ENCODE assay signal across 12 mouse cellular contexts in the genomic region with DNA sequence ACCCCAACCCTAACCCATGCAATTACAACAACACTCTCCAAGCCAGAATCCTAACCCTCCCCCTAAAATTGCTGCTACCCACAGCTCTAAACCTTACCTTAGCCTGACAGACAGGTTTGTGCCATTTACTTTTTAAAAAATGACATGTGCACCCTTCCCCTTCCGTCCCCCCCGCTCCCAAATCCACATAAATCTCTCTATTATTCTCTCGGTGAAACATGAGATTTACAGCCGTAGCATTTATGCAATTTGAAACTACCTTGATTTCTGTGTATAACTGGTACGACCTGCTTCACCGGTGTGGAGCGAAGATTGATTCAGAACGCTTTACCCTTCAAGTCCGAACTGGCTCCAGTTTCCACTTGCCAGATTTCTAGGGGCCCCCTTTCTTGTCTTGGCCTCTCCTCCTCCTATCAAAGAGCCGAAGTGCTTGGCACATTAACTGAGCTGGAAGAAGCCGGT. TPM values are rescaled to one million over a fixed set of nuclear protein-coding genes. Genes with fewer than 3 reads are reported as not detected.
DNase-seq lines count a peak whose midpoint lies in the region; ATAC-seq and TF ChIP-seq lines count a peak whose summit lies in the region.
"Had no signal": no experiment of that assay in that cellular context is flagged by ENCODE, and none has a peak within 500 bp of the region (broad histone marks: within the 10 kb centered on the region; RNA-seq: fewer than 3 reads in every experiment).

No protein-coding gene starts in this region.

- TF ChIP-seq EP300 in lung, postnatal 0 days (IDR thresholded peaks at IDR 0.05) = no peak
- TF ChIP-seq EP300 in liver, postnatal 0 days (IDR thresholded peaks at IDR 0.05; ENCODE audit: low read depth) = no peak

- no peaks in the 10 kb centered on the region for H3K36me3 ChIP-seq in lung, postnatal 0 days (ENCODE audit: insufficient read depth, low read length)
- H3K36me3 ChIP-seq in liver, postnatal 0 days (replicated peaks; ENCODE audit: insufficient read depth, low read length) = no peaks in the 10 kb centered on the region
- H3K36me3 ChIP-seq: G1E had no signal

- H3K4me3 ChIP-seq in lung, postnatal 0 days (ENCODE audit: low read depth, low read length) = no peak overlapping the region
- H3K4me3 ChIP-seq in liver, postnatal 0 days (ENCODE audit: low read depth, low read length) = no peak overlapping the region

- no peak overlapping the region for H3K9ac ChIP-seq in lung, postnatal 0 days (replicated peaks; ENCODE audit: low read depth)
- H3K9ac ChIP-seq in liver, postnatal 0 days (replicated peaks) = no peak overlapping the region
- H3K9ac ChIP-seq: forebrain, postnatal 0 days had no signal

- 49% methylated on average over 11 of the region's 11 CpGs for WGBS in lung, postnatal 0 days
- WGBS in liver, postnatal 0 days (ENCODE audit: insufficient replicate concordance) = 75% methylated on average over 11 of the region's 11 CpGs

- H3K27me3 ChIP-seq in lung, postnatal 0 days (replicated peaks; ENCODE audit: insufficient read depth, low read length) = no peaks in the 10 kb centered on the region
- no peaks in the 10 kb centered on the region for H3K27me3 ChIP-seq in liver, postnatal 0 days (ENCODE audit: insufficient read depth, low read length)

- H3K9me3 ChIP-seq in lung, postnatal 0 days (ENCODE audit: low read length) = no peaks in the 10 kb centered on the region
- H3K9me3 ChIP-seq in liver, postnatal 0 days (ENCODE audit: low read length) = no peaks in the 10 kb centered on the region
- H3K9me3 ChIP-seq: G1E had no signal

- DNase-seq in kidney, adult 11 months = peak; percentile 2
- DNase-seq in kidney, adult 9 months = no peak
- peak; percentile 84 for DNase-seq in urinary bladder, postnatal 14 days (ENCODE audit: low spot score)
- DNase-seq in urinary bladder, postnatal 10 days (ENCODE audit: low spot score) = no peak
- DNase-seq in lung, postnatal 0 days (ENCODE audit: low spot score) = peak; percentile 17
- DNase-seq in right cerebral cortex, adult 18-20 months = no peak
- no peak for DNase-seq in liver, postnatal 0 days
- DNase-seq in right cerebral cortex, postnatal 4 days = no peak
- DNase-seq: cerebellum, adult 18-20 months; forebrain, postnatal 0 days; heart, adult 11 months had no signal

- H3K4me1 ChIP-seq in lung, postnatal 0 days (ENCODE audit: insufficient read depth, low read depth, low read length) = no peaks in the 10 kb centered on the region
- H3K4me1 ChIP-seq in liver, postnatal 0 days (ENCODE audit: insufficient read depth) = no peaks in the 10 kb centered on the region

- no peak for TF ChIP-seq CTCF in lung, postnatal 0 days (IDR thresholded peaks at IDR 0.05)
- no peak for TF ChIP-seq CTCF in liver, postnatal 0 days (IDR thresholded peaks at IDR 0.05; ENCODE audit: low read depth)

- no peak for ATAC-seq in lung, postnatal 0 days
- ATAC-seq in liver, postnatal 0 days = no peak
- ATAC-seq: forebrain, postnatal 0 days had no signal

- no peak overlapping the region; the same call in 1 of the 2 replicates for H3K4me2 ChIP-seq in lung, postnatal 0 days (replicated peaks; ENCODE audit: low read depth, low read length)
- no peak overlapping the region for H3K4me2 ChIP-seq in liver, postnatal 0 days (ENCODE audit: low read depth, low read length)

- no peak overlapping the region for H3K27ac ChIP-seq in lung, postnatal 0 days (ENCODE audit: low read length)
- no peak overlapping the region for H3K27ac ChIP-seq in liver, postnatal 0 days (ENCODE audit: low read depth)

RNA-seq across cellular contexts. Expression of gene Pard3, which starts 38.4 kb away (rescaled TPM):
- 13.2 and 16.2 TPM in 2 replicates for polyA plus RNA-seq in lung, postnatal 0 days (2015; fragmentation: Nextera tagmentation; extraction: Ambion mirVana)
- polyA plus RNA-seq in liver, postnatal 0 days (2015; fragmentation: Nextera tagmentation; extraction: Ambion mirVana) = 8.9 and 10.2 TPM in 2 replicates
- polyA plus RNA-seq: G1E had no signal

RNA-seq across cellular contexts. Expression of gene Rbm34, which starts 54.4 kb away (rescaled TPM):
- polyA plus RNA-seq in lung, postnatal 0 days (2015; fragmentation: Nextera tagmentation; extraction: Ambion mirVana) = 15.5 and 18.9 TPM in 2 replicates
- polyA plus RNA-seq in liver, postnatal 0 days (2015; fragmentation: Nextera tagmentation; extraction: Ambion mirVana) = 10.8 and 12.5 TPM in 2 replicates

Comparison
In these comparisons a context has a peak if more than half of its experiments do, and no peak if none do; other contexts are left out.
1. DNase-seq: peak in kidney, adult 11 months (single experiment), urinary bladder, postnatal 14 days (single experiment) and lung, postnatal 0 days (single experiment); none in kidney, adult 9 months (single experiment), urinary bladder, postnatal 10 days (single experiment), right cerebral cortex, adult 18-20 months (single experiment), liver, postnatal 0 days (single experiment) and right cerebral cortex, postnatal 4 days (single experiment).